Mouse (Mus musculus) MEL (cell line): ENCODE results near the gene Tmem100. TPM values are rescaled to one million over a fixed set of nuclear protein-coding genes. Genes with fewer than 3 reads are reported as not detected.

Experiments used
- DNase-seq: peaks from one replicate; pipeline ENCODE4 v3.0.0; 2011; ENCODE audit warnings: low read depth, low spot score
- H3K27ac ChIP-seq: 2 replicates; pipeline ENCODE4 v1.5.1; 2012; ENCODE audit warnings: low read depth, mild to moderate bottlenecking, control low read depth, low read length, moderate library complexity; ENCODE audit not compliant: control insufficient read depth
- H3K27me3 ChIP-seq, 2 experiments: fragments of 150-350 bp in 1 of 2; sonication (generic) in 1 of 2; 2 replicates each; pipeline ENCODE4 v1.6.1; 2012; ENCODE audit warnings: low read length in 2 of 2, mild to moderate bottlenecking in 2 of 2, improper control_type of control experiment in 1 of 2, moderate library complexity in 1 of 2; ENCODE audit not compliant: insufficient read depth in 2 of 2, control insufficient read depth in 1 of 2
- H3K36me3 ChIP-seq, 2 experiments: 2 replicates each; pipeline ENCODE4 v1.6.1; 2012 to 2014; ENCODE audit warnings: low read length in 2 of 2, improper control_type of control experiment in 1 of 2, inconsistent platforms in 1 of 2, mild to moderate bottlenecking in 1 of 2; ENCODE audit not compliant: insufficient read depth in 2 of 2, control insufficient read depth in 1 of 2
- H3K4me1 ChIP-seq, 2 experiments: fragments of 150-350 bp in 1 of 2; sonication (generic) in 1 of 2; 2 replicates each; pipeline ENCODE4 v1.6.1; 2012; ENCODE audit warnings: low read length in 2 of 2, improper control_type of control experiment in 1 of 2, mild to moderate bottlenecking in 1 of 2; ENCODE audit not compliant: insufficient read depth in 2 of 2, control insufficient read depth in 1 of 2
- H3K4me3 ChIP-seq, 2 experiments: fragments of 150-350 bp in 1 of 2; sonication (generic) in 1 of 2; 2 replicates each; pipeline ENCODE4 v1.5.1; 2012; ENCODE audit warnings: low read depth in 2 of 2, low read length in 2 of 2, mild to moderate bottlenecking in 2 of 2, moderate library complexity in 2 of 2, control low read depth in 1 of 2, improper control_type of control experiment in 1 of 2; ENCODE audit not compliant: control insufficient read depth in 1 of 2, insufficient read depth in 1 of 2
- H3K79me2 ChIP-seq: 2 replicates; pipeline ENCODE4 v1.6.1; 2012; ENCODE audit warnings: mild to moderate bottlenecking, low read length, moderate library complexity; ENCODE audit not compliant: control insufficient read depth, poor library complexity, insufficient read depth
- H3K9ac ChIP-seq: 2 replicates; pipeline ENCODE4 v1.6.1; 2012; ENCODE audit warnings: low read depth, mild to moderate bottlenecking, control low read depth, low read length, moderate library complexity; ENCODE audit not compliant: control insufficient read depth, poor library complexity, severe bottlenecking
- H3K9me3 ChIP-seq: fragments of 150-350 bp; sonication (generic); replicated peaks from 2 replicates; pipeline ENCODE4 v1.6.1; 2012; ENCODE audit warnings: mild to moderate bottlenecking, low read length, improper control_type of control experiment, moderate library complexity; ENCODE audit not compliant: insufficient read depth
- BHLHE40 ChIP-seq: IDR thresholded peaks from 2 replicates; pipeline ENCODE4 v1.6.1; 2012; ENCODE audit warnings: low read depth, mild to moderate bottlenecking, inconsistent platforms, low read length, improper control_type of control experiment, borderline replicate concordance
- CHD1 ChIP-seq: IDR thresholded peaks from 2 replicates; pipeline ENCODE4 v1.6.1; 2012; ENCODE audit warnings: low read depth, mild to moderate bottlenecking, inconsistent platforms, low read length, improper control_type of control experiment
- CHD2 ChIP-seq: IDR thresholded peaks from 2 replicates; pipeline ENCODE4 v1.6.1; 2011; ENCODE audit warnings: low read length, improper control_type of control experiment
- CTCF ChIP-seq, 3 experiments: IDR thresholded peaks in 2 of 3; conservative IDR thresholded peaks in 1 of 3; 2 replicates each; pipeline ENCODE4 v1.5.1; 2011 to 2012; ENCODE audit warnings: low read length in 3 of 3, low read depth in 2 of 3, mild to moderate bottlenecking in 2 of 3, improper control_type of control experiment in 1 of 3, inconsistent platforms in 1 of 3, mixed read lengths in 1 of 3, moderate library complexity in 1 of 3; ENCODE audit not compliant: control insufficient read depth in 1 of 3, insufficient read depth in 1 of 3, poor library complexity in 1 of 3, severe bottlenecking in 1 of 3
- E2F4 ChIP-seq: IDR thresholded peaks from 2 replicates; pipeline ENCODE4 v1.6.1; 2011; ENCODE audit warnings: low read depth, low read length, improper control_type of control experiment, borderline replicate concordance
- EP300 ChIP-seq, 2 experiments: IDR thresholded peaks; 2 replicates each; pipeline ENCODE4 v1.6.1; 2011; ENCODE audit warnings: improper control_type of control experiment in 2 of 2, low read length in 2 of 2, low read depth in 1 of 2, mild to moderate bottlenecking in 1 of 2
- ETS1 ChIP-seq: IDR thresholded peaks from 2 replicates; pipeline ENCODE4 v1.6.1; 2012; ENCODE audit warnings: low read depth, mild to moderate bottlenecking, inconsistent platforms, low read length, improper control_type of control experiment, moderate library complexity
- GABPA ChIP-seq: IDR thresholded peaks from 2 replicates; pipeline ENCODE4 v1.6.1; 2012; ENCODE audit warnings: low read depth, mild to moderate bottlenecking, inconsistent platforms, low read length, improper control_type of control experiment, moderate library complexity
- GATA1 ChIP-seq: IDR thresholded peaks from 2 replicates; pipeline ENCODE4 v1.6.1; 2011; ENCODE audit warnings: low read depth, low read length, improper control_type of control experiment
- HCFC1 ChIP-seq: IDR thresholded peaks from 2 replicates; pipeline ENCODE4 v1.6.1; 2012; ENCODE audit warnings: low read depth, mild to moderate bottlenecking, inconsistent platforms, low read length, improper control_type of control experiment, moderate library complexity
- JUND ChIP-seq: IDR thresholded peaks from 2 replicates; pipeline ENCODE4 v1.6.1; 2011; ENCODE audit warnings: low read depth, mild to moderate bottlenecking, improper control_type of control experiment, low read length
- KAT2A ChIP-seq: conservative IDR thresholded peaks from 2 replicates; pipeline ENCODE4 v1.6.1; 2012; ENCODE audit warnings: low read depth, low read length, improper control_type of control experiment, inconsistent platforms
- MAFK ChIP-seq: IDR thresholded peaks from 2 replicates; pipeline ENCODE4 v1.6.1; 2011; ENCODE audit warnings: low read depth, mild to moderate bottlenecking, low read length, improper control_type of control experiment, borderline replicate concordance
- MAX ChIP-seq: IDR thresholded peaks from 2 replicates; pipeline ENCODE4 v1.6.1; 2011; ENCODE audit warnings: low read length, improper control_type of control experiment
- MEF2A ChIP-seq: IDR thresholded peaks from 2 replicates; pipeline ENCODE4 v1.6.1; 2014; ENCODE audit warnings: low read depth, mild to moderate bottlenecking, inconsistent platforms, low read length, improper control_type of control experiment; ENCODE audit not compliant: poor library complexity, insufficient replicate concordance, severe bottlenecking; ENCODE audit errors: extremely low read depth
- MXI1 ChIP-seq: IDR thresholded peaks from 2 replicates; pipeline ENCODE4 v1.6.1; 2011; ENCODE audit warnings: mild to moderate bottlenecking, low read depth, low read length, improper control_type of control experiment
- MYB ChIP-seq: IDR thresholded peaks from 2 replicates; pipeline ENCODE4 v1.6.1; 2011; ENCODE audit warnings: mild to moderate bottlenecking, low read depth, low read length, improper control_type of control experiment
- MYC ChIP-seq: IDR thresholded peaks from 2 replicates; pipeline ENCODE4 v1.6.1; 2011; ENCODE audit warnings: low read depth, mild to moderate bottlenecking, low read length, improper control_type of control experiment, moderate library complexity
- NELFE ChIP-seq: IDR thresholded peaks from 2 replicates; pipeline ENCODE4 v1.6.1; 2011; ENCODE audit warnings: low read depth, low read length, improper control_type of control experiment
- NRF1 ChIP-seq: IDR thresholded peaks from 2 replicates; pipeline ENCODE4 v1.6.1; 2014; ENCODE audit warnings: low read depth, mild to moderate bottlenecking, inconsistent platforms, low read length, improper control_type of control experiment, moderate library complexity; ENCODE audit not compliant: poor library complexity, insufficient read depth, severe bottlenecking
- POLR2AphosphoS2 ChIP-seq: IDR thresholded peaks from 2 replicates; pipeline ENCODE4 v1.6.1; 2011; ENCODE audit warnings: low read length, improper control_type of control experiment
- POLR2AphosphoS5 ChIP-seq: IDR thresholded peaks from 2 replicates; pipeline ENCODE4 v1.6.1; 2012; ENCODE audit warnings: low read depth, borderline replicate concordance, mild to moderate bottlenecking, inconsistent platforms, low read length, moderate library complexity, mixed read lengths
- RAD21 ChIP-seq: IDR thresholded peaks from 2 replicates; pipeline ENCODE4 v1.6.1; 2011; ENCODE audit warnings: mild to moderate bottlenecking, low read depth, low read length, improper control_type of control experiment
- RCOR1 ChIP-seq: IDR thresholded peaks from 2 replicates; pipeline ENCODE4 v1.6.1; 2012; ENCODE audit warnings: low read depth, mild to moderate bottlenecking, inconsistent platforms, low read length, improper control_type of control experiment
- SIN3A ChIP-seq: IDR thresholded peaks from 2 replicates; pipeline ENCODE4 v1.6.1; 2012; ENCODE audit warnings: low read length, improper control_type of control experiment, inconsistent platforms
- SMC3 ChIP-seq: IDR thresholded peaks from 2 replicates; pipeline ENCODE4 v1.6.1; 2011; ENCODE audit warnings: low read depth, low read length, improper control_type of control experiment
- TAL1 ChIP-seq: IDR thresholded peaks from 2 replicates; pipeline ENCODE4 v1.6.1; 2012; ENCODE audit warnings: mild to moderate bottlenecking, inconsistent platforms, low read length, moderate library complexity, mixed read lengths
- TBP ChIP-seq: IDR thresholded peaks from 2 replicates; pipeline ENCODE4 v1.8.0; 2011; ENCODE audit warnings: low read depth, low read length, improper control_type of control experiment
- TCF12 ChIP-seq: IDR thresholded peaks from 2 replicates; pipeline ENCODE4 v1.6.1; 2014; ENCODE audit warnings: low read depth, mild to moderate bottlenecking, inconsistent platforms, low read length, improper control_type of control experiment, moderate library complexity
- UBTF ChIP-seq: IDR thresholded peaks from 2 replicates; pipeline ENCODE4 v1.6.1; 2012; ENCODE audit warnings: low read depth, mild to moderate bottlenecking, inconsistent platforms, low read length, improper control_type of control experiment, moderate library complexity, borderline replicate concordance; ENCODE audit not compliant: insufficient read depth
- USF1 ChIP-seq: IDR thresholded peaks from 2 replicates; pipeline ENCODE4 v1.6.1; 2014; ENCODE audit warnings: low read depth, mild to moderate bottlenecking, inconsistent platforms, low read length, improper control_type of control experiment, moderate library complexity
- USF2 ChIP-seq, 2 experiments: IDR thresholded peaks; 2 replicates each; pipeline ENCODE4 v1.6.1; 2011 to 2012; ENCODE audit warnings: improper control_type of control experiment in 2 of 2, low read length in 2 of 2, borderline replicate concordance in 1 of 2, inconsistent platforms in 1 of 2, low read depth in 1 of 2, mild to moderate bottlenecking in 1 of 2; ENCODE audit not compliant: insufficient read depth in 1 of 2
- ZC3H11A ChIP-seq: IDR thresholded peaks from 2 replicates; pipeline ENCODE4 v1.6.1; 2012; ENCODE audit warnings: low read depth, mild to moderate bottlenecking, inconsistent platforms, low read length, improper control_type of control experiment
- ZKSCAN1 ChIP-seq: IDR thresholded peaks from 2 replicates; pipeline ENCODE4 v1.6.1; 2012; ENCODE audit warnings: low read depth, mild to moderate bottlenecking, inconsistent platforms, low read length, improper control_type of control experiment, moderate library complexity
- ZMIZ1 ChIP-seq: IDR thresholded peaks from 2 replicates; pipeline ENCODE4 v1.6.1; 2012; ENCODE audit warnings: low read depth, mild to moderate bottlenecking, inconsistent platforms, low read length, improper control_type of control experiment, moderate library complexity
- ZNF384 ChIP-seq: IDR thresholded peaks from 2 replicates; pipeline ENCODE4 v1.6.1; 2012; ENCODE audit warnings: low read depth, mild to moderate bottlenecking, inconsistent platforms, low read length, improper control_type of control experiment
- polyA plus RNA-seq, 2 experiments: library from polyadenylated mRNA; stranded (reverse) in 1 of 2; unstranded in 1 of 2; fragments of >175 nt in 1 of 2; fragments of >200 nt in 1 of 2; gene quantifications; 2 replicates each; pipeline versions ENCODE4 v1.2.1 to v1.2.4; 2012; ENCODE audit warnings: low replicate concordance in 2 of 2, low read depth in 1 of 2; ENCODE audit not compliant: insufficient read length in 2 of 2, insufficient read depth in 1 of 2, missing spikeins in 1 of 2
- total RNA-seq: library from RNA; depleted of rRNA; stranded (reverse); fragments of 300-350 nt; gene quantifications from 2 replicates; pipeline ENCODE4 v1.2.3, GENCODE M21; 2012

Gene Tmem100
- total and polyA plus RNA-seq, 3 experiments, result not detected

DNA sequence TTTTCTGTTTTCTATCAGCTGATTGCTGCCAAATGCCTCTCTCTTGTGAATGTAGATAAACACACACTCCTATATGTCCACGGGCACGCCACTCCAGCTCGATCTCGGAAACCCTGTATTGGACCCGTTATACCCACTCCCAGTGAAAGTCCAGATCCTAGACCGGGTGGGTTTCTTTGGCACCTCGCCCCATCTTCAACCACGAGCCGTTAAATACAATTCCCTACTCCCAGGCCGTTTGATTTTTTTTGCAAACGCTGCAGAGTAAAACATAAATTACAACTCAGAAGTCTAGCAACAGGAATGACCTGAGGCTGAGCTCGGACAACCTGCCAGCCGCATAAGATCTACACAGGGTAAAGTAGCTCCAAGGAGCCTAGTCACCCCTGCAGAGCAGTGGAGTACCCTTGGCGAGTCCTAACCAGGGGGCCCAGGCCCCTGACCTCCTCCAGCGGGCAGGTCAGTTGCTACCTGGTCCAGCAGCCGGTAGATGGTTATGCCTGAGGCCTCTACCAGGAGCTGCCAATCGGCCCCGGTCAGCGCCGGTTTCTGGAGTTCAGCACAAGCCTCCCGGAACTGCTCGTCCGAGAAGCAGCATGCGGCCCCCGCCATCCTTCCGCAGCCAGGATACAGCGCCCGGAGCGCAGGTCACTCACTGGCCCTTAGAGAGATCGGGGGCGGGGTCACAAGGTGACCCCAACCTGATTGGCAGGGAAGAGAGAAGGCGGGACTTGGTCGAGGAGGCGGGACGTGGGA lies 27.7 kb upstream of the Tmem100 start, which contains the start of gene Pctp:
TSS of gene Pctp (minus strand) at position 664 of the 756 bp plus-strand sequence.
- Histone ChIP-seq H3K27ac (no peak within 1 kb of the TSS; the same call in 1 of the 2 replicates), H3K9ac (peak within 1 kb of the TSS; percentile 90), H3K4me1 (peaks cover 5 to 18% of the 10 kb centered on the region in 2 experiments), H3K79me2 (peaks cover 4% of the 10 kb centered on the region), H3K27me3 (peaks cover 4 to 18% of the 10 kb centered on the region in 2 experiments; a peak in 3 of 4 replicates), H3K9me3 (no peaks in the 10 kb centered on the region), H3K36me3 (peaks cover 0 to 13% of the 10 kb centered on the region in 2 experiments; a peak in 2 of 4 replicates), H3K4me3 (peak within 1 kb of the TSS; percentile 80 to 97)
- DNase-seq, result peak; percentile 95
- TF ChIP-seq MAX (peak; percentile 53; the same call in 1 of the 2 replicates), EP300 (IDR thresholded peaks at IDR 0.05; ENCODE audit: low read depth in 1 of 2, low read length in 2 of 2) (no peak), JUND (no peak), NELFE (peak; percentile 72), TCF12 (peak; percentile 36; the same call in 1 of the 2 replicates), CHD2 (no peak), ZC3H11A (no peak), RCOR1 (no peak), SMC3 (no peak), MAFK (no peak), CTCF (IDR thresholded peaks at IDR 0.05 in 2 of 3, conservative IDR thresholded peaks at IDR 0.05 in 1 of 3; ENCODE audit: control insufficient read depth in 1 of 3, insufficient read depth in 1 of 3, low read depth in 2 of 3, low read length in 3 of 3, poor library complexity in 1 of 3, severe bottlenecking in 1 of 3) (no peak), MEF2A (no peak), POLR2AphosphoS5 (no peak), HCFC1 (peak; percentile 49; the same call in 1 of the 2 replicates), SIN3A (peak; percentile 32; the same call in 1 of the 2 replicates), ZNF384 (no peak), NRF1 (no peak), TAL1 (no peak), MXI1 (peak; percentile 58), MYB (no peak), KAT2A (no peak), BHLHE40 (no peak), RAD21 (no peak), ZKSCAN1 (no peak), USF2 (IDR thresholded peaks at IDR 0.05; ENCODE audit: borderline replicate concordance in 1 of 2, insufficient read depth in 1 of 2, low read depth in 1 of 2, low read length in 2 of 2) (no peak), CHD1 (no peak), GATA1 (no peak), E2F4 (no peak), ZMIZ1 (no peak), TBP (no peak), ETS1 (no peak), UBTF (no peak), GABPA (no peak), MYC (no peak), USF1 (no peak), POLR2AphosphoS2 (no peak)
